Mouse (Mus musculus) gastrocnemius, postnatal 10 days (tissue): ENCODE data around the gene Lce1j. TPM values are rescaled to one million over a fixed set of nuclear protein-coding genes. Genes with fewer than 3 reads are reported as not detected.
"Not testable (repeated sequence)": the region's sequence is repeated elsewhere in the genome, so short reads cannot be mapped to it uniquely, and the experiment has no call there.

Source experiments
- DNase-seq: peaks from one replicate; pipeline ENCODE4 v3.0.0; 2021; ENCODE audit warnings: mixed read lengths
- long read RNA-seq, 2 experiments: library from polyadenylated mRNA; stranded (forward); transcript quantifications; one replicate each; pipeline ENCODE4 v2.0.0; 2021
- total RNA-seq, 2 experiments: library from RNA; stranded (reverse); gene quantifications; 2 replicates each; pipeline ENCODE4 v1.2.3; 2021

The Lce1j gene
- not detected for total RNA-seq
- long read RNA-seq, experiment 1: 0 reads
- long read RNA-seq, experiment 2: 0 reads

- no peak for DNase-seq
Observed at GRCm38 (mm10) chr3:92790414-92790813, at the start of gene Lce1j. Gene Lce1j (minus strand): TSS chr3:92790514.

DNA sequence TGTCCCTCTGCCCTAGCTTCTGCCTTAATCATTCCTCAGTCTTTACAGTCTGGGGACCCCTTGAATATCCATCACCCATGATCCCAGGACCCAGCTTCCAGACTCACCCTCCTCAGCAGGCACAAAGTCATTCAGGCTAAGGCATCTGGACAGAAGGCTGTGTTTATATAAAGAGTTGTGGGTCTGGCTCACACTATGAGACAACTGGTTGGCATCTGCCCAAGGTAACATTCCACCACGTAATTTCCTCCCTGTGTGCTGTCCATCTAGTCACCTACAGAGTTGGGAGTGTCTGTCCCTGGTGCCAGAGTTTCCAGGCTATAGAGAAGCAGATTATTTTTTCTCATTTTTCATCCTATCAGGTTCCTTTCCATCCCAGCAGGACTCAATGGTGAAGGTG lies 36.8 kb upstream of the Lce1j start, which contains the start of gene Kprp:
TSS of gene Kprp (minus strand) at position 140 of the 400 bp plus-strand sequence.
- no peak for DNase-seq

DNA sequence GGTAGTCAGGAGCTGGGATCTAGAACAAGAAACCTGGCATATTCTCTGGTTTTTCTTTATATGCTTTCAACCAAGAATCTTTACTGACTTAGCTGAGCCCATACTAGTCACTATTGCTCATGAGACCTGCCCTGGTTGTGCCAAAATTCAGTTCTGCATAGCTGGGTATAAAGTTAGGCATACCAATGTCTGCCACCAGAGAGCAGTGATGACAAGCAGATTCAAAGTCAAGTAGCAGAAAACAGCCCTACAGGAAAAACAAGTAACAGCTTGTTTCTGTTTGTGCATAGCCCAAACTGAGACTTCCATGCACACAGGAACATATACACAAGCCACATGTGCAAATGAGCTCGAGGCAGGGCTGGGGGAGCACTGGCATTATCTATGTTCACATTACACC lies 35.5 kb upstream of the Lce1j start:
- no peak for DNase-seq

- DNase-seq: not testable (repeated sequence)
Observed at GRCm38 (mm10) chr3:92816036-92816435, 25.7 kb upstream of the Lce1j start.

DNA sequence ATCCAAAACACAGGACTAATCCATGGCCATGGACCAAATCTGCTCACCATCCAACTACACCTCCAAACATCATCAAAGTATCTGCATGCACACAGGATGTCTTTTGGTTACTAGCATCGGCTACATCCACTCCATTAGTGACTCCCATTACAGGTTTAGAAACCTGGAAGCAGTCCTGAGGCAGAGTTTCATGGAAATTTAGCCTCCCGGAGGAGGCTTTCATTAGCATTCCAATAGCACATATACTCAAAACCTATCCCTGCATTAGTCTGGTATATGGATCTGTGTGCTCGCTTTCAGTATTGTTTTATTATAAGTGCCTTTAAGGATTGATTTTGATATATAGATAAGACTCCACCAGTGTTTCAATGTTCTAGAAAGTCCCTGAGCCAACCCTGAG lies 25.3 kb upstream of the Lce1j start:
- DNase-seq: no peak

GRCm38 (mm10) chr3:92807791-92808190 lies 17.5 kb upstream of the Lce1j start, which contains the start of gene Lce1k:
Gene Lce1k (minus strand): TSS chr3:92807891.
- DNase-seq: no peak

GRCm38 (mm10) chr3:92778799-92779198 lies 11.5 kb downstream of the Lce1j start, which contains the start of gene Lce1i:
Gene Lce1i (minus strand): TSS chr3:92778899.
- DNase-seq: no peak

DNA sequence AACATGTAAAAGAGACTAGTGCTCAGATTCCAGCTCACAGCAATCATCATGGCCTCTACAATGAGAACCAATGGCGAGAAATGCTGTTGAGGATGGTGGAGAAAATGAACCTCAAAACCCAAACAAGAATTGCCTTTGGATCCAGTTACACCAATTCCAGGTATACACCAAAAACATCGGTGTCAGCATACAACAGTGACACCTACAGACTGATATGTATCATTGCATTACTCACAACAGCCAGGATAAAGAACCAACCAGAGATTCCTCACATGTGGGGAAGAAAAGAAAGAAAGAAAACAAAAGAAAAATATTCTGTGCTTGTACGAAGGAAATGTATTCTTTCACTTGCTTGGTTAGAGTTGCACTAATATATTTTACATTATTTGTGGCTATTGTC lies 18.7 kb downstream of the Lce1j start:
- DNase-seq: no peak

GRCm38 (mm10) chr3:92764965-92765364 lies 25.3 kb downstream of the Lce1j start, which contains the start of gene Lce1h:
Gene Lce1h (minus strand): TSS chr3:92765065.
- no peak for DNase-seq

- DNase-seq: no peak
Observed at GRCm38 (mm10) chr3:92753197-92753596, 37.1 kb downstream of the Lce1j start.

- DNase-seq: no peak
Observed at GRCm38 (mm10) chr3:92752238-92752637, 38.1 kb downstream of the Lce1j start, which contains the start of gene Lce1g. Gene Lce1g (minus strand): TSS chr3:92752338.

DNA sequence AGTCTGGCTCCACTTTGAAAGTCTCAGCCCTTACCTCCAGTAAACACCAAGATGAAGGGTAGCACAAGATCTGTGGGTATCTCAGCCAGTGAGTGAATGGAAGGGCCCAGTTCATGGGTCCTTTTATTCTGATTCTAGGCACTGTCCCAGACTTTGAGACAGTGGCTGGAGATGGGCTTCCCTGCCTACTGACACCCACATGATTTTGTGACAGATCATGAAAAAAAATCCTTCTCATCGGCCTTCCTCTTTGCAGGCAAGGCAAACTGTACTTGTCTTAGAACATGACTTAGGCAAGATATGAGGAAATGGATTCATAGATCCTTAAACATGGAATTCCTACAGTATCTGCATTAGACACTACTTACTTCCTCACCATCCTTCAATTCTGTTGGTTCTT lies 51.3 kb downstream of the Lce1j start, which contains the start of gene Gm38119:
TSS of gene Gm38119 (minus strand) at position 101 of the 400 bp plus-strand sequence.
- no peak for DNase-seq

Other genes with a start within 250 kb of the Lce1j start
- not detected for gene Ivl, start 216.8 kb downstream of the Lce1j start, total RNA-seq
- not detected for gene Smcp, start 201.5 kb downstream of the Lce1j start, total RNA-seq
- not detected for gene 2210017I01Rik, start 183.0 kb downstream of the Lce1j start, total RNA-seq
- gene Lce6a, start 168.9 kb downstream of the Lce1j start, total RNA-seq: not detected
- not detected for gene Lce1a1, start 142.2 kb downstream of the Lce1j start, total RNA-seq
- gene Lce1b, start 133.6 kb downstream of the Lce1j start, total RNA-seq: not detected
- gene Lce1a2, start 120.2 kb downstream of the Lce1j start, total RNA-seq: not detected
- not detected for gene Lce1c, start 111.3 kb downstream of the Lce1j start, total RNA-seq
- gene Lce1d, start 103.3 kb downstream of the Lce1j start, total RNA-seq: not detected
- not detected for gene Lce1e, start 81.4 kb downstream of the Lce1j start, total RNA-seq
- not detected for gene Lce1f, start 70.2 kb downstream of the Lce1j start, total RNA-seq
- gene Gm38119, start 51.4 kb downstream of the Lce1j start, total RNA-seq: not detected
- gene Lce1g, start 38.2 kb downstream of the Lce1j start, total RNA-seq: not detected
- gene Lce1h, start 25.4 kb downstream of the Lce1j start, total RNA-seq: not detected
- gene Lce1i, start 11.6 kb downstream of the Lce1j start, total RNA-seq: not detected
- not detected for gene Lce1k, start 17.4 kb upstream of the Lce1j start, total RNA-seq
- gene Kprp, start 36.7 kb upstream of the Lce1j start, total RNA-seq: not detected
- not detected for gene Lce1l, start 60.8 kb upstream of the Lce1j start, total RNA-seq
- gene 2310050C09Rik, start 79.7 kb upstream of the Lce1j start, total RNA-seq: not detected
- gene Lce3a, start 135.7 kb upstream of the Lce1j start, total RNA-seq: not detected
- not detected for gene Lce3b, start 142.5 kb upstream of the Lce1j start, total RNA-seq
- gene Lce3c, start 154.0 kb upstream of the Lce1j start, total RNA-seq: not detected
- not detected for gene Lce3d, start 166.9 kb upstream of the Lce1j start, total RNA-seq
- not detected for gene Lce3e, start 176.5 kb upstream of the Lce1j start, total RNA-seq
- gene Lce3f, start 201.7 kb upstream of the Lce1j start, total RNA-seq: not detected
- not detected for gene Crct1, start 225.2 kb upstream of the Lce1j start, total RNA-seq
- not detected for gene Lce1m, start 228.5 kb upstream of the Lce1j start, total RNA-seq